11 mouse cellular contexts compared by ENCODE assay signal in the genomic region with DNA sequence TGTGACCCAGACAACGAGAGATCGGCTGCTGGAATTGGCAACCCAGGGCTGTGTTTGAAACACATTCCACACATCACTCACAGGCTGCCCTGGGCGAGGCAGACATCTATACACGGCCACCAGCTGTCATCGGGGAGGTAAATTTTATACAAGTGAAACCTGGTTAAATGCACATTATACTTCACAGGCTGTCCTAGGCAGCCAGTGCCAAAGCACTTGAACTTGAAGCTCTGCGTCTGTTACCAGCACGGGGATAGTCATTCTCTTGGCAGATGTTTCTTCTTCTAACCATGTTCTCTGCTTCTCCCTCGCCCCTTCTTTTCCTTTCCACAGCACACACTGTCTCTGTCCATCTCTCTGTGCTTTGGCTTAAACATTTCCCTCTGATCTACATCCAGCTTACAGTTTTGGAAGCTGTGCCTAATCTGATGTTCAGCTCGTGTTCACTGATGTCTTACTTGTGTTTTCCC. TPM values are rescaled to one million over a fixed set of nuclear protein-coding genes. Genes with fewer than 3 reads are reported as not detected.
DNase-seq lines count a peak whose midpoint lies in the region; ATAC-seq and TF ChIP-seq lines count a peak whose summit lies in the region.
"Had no signal": no experiment of that assay in that cellular context is flagged by ENCODE, and none has a peak within 500 bp of the region (broad histone marks: within the 10 kb centered on the region; RNA-seq: fewer than 3 reads in every experiment).

No protein-coding gene starts in this region.

- ATAC-seq in forebrain, postnatal 0 days = peak; percentile 56
- no peak for ATAC-seq in forebrain, embryonic 12.5 days (ENCODE audit: low FRiP score)
- ATAC-seq in intestine, embryonic 16.5 days = peak; percentile 23; the same call in 1 of the 2 replicates
- ATAC-seq in intestine, embryonic 15.5 days = no peak
- ATAC-seq in limb, embryonic 15.5 days (ENCODE audit: insufficient number of reproducible peaks, low FRiP score, low TSS enrichment, low read depth) = no peak; the same call in 1 of the 2 replicates
- peak; percentile 63; the same call in 1 of the 2 replicates for ATAC-seq in midbrain, embryonic 16.5 days

- no peak overlapping the region for H3K4me3 ChIP-seq in forebrain, postnatal 0 days (ENCODE audit: low read depth, low read length)
- H3K4me3 ChIP-seq in forebrain, embryonic 12.5 days (replicated peaks) = no peak overlapping the region
- no peak overlapping the region for H3K4me3 ChIP-seq in intestine, embryonic 16.5 days (ENCODE audit: low read length)
- H3K4me3 ChIP-seq in intestine, embryonic 15.5 days (replicated peaks) = no peak overlapping the region
- no peak overlapping the region for H3K4me3 ChIP-seq in limb, embryonic 15.5 days
- no peak overlapping the region for H3K4me3 ChIP-seq in midbrain, embryonic 16.5 days (ENCODE audit: low read depth, low read length)

- H3K27ac ChIP-seq in forebrain, postnatal 0 days (ENCODE audit: low read depth, low read length) = no peak overlapping the region
- no peak overlapping the region for H3K27ac ChIP-seq in forebrain, embryonic 12.5 days
- H3K27ac ChIP-seq in intestine, embryonic 16.5 days (ENCODE audit: low read length) = no peak overlapping the region
- no peak overlapping the region for H3K27ac ChIP-seq in intestine, embryonic 15.5 days
- H3K27ac ChIP-seq in limb, embryonic 15.5 days = peak overlapping the region; percentile 35; the same call in 1 of the 2 replicates
- no peak overlapping the region for H3K27ac ChIP-seq in midbrain, embryonic 16.5 days (ENCODE audit: low read length)

- no peak overlapping the region for H3K4me2 ChIP-seq in forebrain, postnatal 0 days (ENCODE audit: low read depth)
- no peak overlapping the region for H3K4me2 ChIP-seq in forebrain, embryonic 12.5 days
- no peak overlapping the region for H3K4me2 ChIP-seq in intestine, embryonic 16.5 days (ENCODE audit: low read depth, low read length)
- no peak overlapping the region for H3K4me2 ChIP-seq in intestine, embryonic 15.5 days (replicated peaks)
- no peak overlapping the region for H3K4me2 ChIP-seq in limb, embryonic 15.5 days
- H3K4me2 ChIP-seq in midbrain, embryonic 16.5 days (ENCODE audit: low read length) = peak overlapping the region; percentile 6; the same call in 1 of the 2 replicates

- H3K9me3 ChIP-seq in forebrain, postnatal 0 days (ENCODE audit: low read length) = no peaks in the 10 kb centered on the region
- H3K9me3 ChIP-seq in forebrain, embryonic 12.5 days = no peaks in the 10 kb centered on the region
- H3K9me3 ChIP-seq in intestine, embryonic 16.5 days (ENCODE audit: control insufficient read depth, low read length) = no peaks in the 10 kb centered on the region
- no peaks in the 10 kb centered on the region for H3K9me3 ChIP-seq in intestine, embryonic 15.5 days
- H3K9me3 ChIP-seq in limb, embryonic 15.5 days = no peaks in the 10 kb centered on the region
- no peaks in the 10 kb centered on the region for H3K9me3 ChIP-seq in midbrain, embryonic 16.5 days (replicated peaks; ENCODE audit: control insufficient read depth, low read length, poor library complexity, severe bottlenecking)

- DNase-seq in forebrain, postnatal 0 days = no peak
- DNase-seq in thymus, postnatal 36 days = no peak
- no peak for DNase-seq in left cerebral cortex, postnatal 36 days (ENCODE audit: low spot score in 2 of 2)
- DNase-seq: B cell, adult 2 months; cerebellum, adult 8-10 months; kidney, adult 18-20 months had no signal

- no peaks in the 10 kb centered on the region for H3K4me1 ChIP-seq in forebrain, postnatal 0 days (ENCODE audit: insufficient read depth)
- peaks cover 14% of the 10 kb centered on the region for H3K4me1 ChIP-seq in forebrain, embryonic 12.5 days
- H3K4me1 ChIP-seq in intestine, embryonic 16.5 days (ENCODE audit: control insufficient read depth, insufficient read depth, low read length) = 0 out of 2 replicates have a peak, but pooled peaks cover 5% of the 10 kb centered on the region
- H3K4me1 ChIP-seq in intestine, embryonic 15.5 days (replicated peaks) = peaks cover 14% of the 10 kb centered on the region; the same call in 1 of the 2 replicates
- peaks cover 10% of the 10 kb centered on the region; the same call in 1 of the 2 replicates for H3K4me1 ChIP-seq in limb, embryonic 15.5 days
- peaks cover 5% of the 10 kb centered on the region for H3K4me1 ChIP-seq in midbrain, embryonic 16.5 days (ENCODE audit: control insufficient read depth, insufficient read depth, low read length)

- TF ChIP-seq CTCF in forebrain, postnatal 0 days (IDR thresholded peaks at IDR 0.05; ENCODE audit: low read depth) = no peak

- H3K9ac ChIP-seq in forebrain, postnatal 0 days = no peak overlapping the region
- H3K9ac ChIP-seq in forebrain, embryonic 12.5 days = no peak overlapping the region
- no peak overlapping the region for H3K9ac ChIP-seq in intestine, embryonic 16.5 days (ENCODE audit: low read depth, low read length)
- no peak overlapping the region for H3K9ac ChIP-seq in intestine, embryonic 15.5 days
- no peak overlapping the region for H3K9ac ChIP-seq in limb, embryonic 15.5 days
- H3K9ac ChIP-seq in midbrain, embryonic 16.5 days (ENCODE audit: low read depth, low read length) = 0 out of 2 replicates have a peak overlapping the region, but pooled peaks have one; percentile 8

- 21% methylated on average over 9 of the region's 9 CpGs for WGBS in forebrain, postnatal 0 days
- 53% methylated on average over 9 of the region's 9 CpGs for WGBS in forebrain, embryonic 12.5 days
- 29% methylated on average over 9 of the region's 9 CpGs for WGBS in intestine, embryonic 16.5 days
- 35% methylated on average over 9 of the region's 9 CpGs for WGBS in intestine, embryonic 15.5 days
- 32% methylated on average over 9 of the region's 9 CpGs for WGBS in limb, embryonic 15.5 days
- 15% methylated on average over 9 of the region's 9 CpGs for WGBS in midbrain, embryonic 16.5 days

- intact Hi-C loops in left cerebral cortex, postnatal 36 days (cut with DNase I) = no loop called here

- H3K36me3 ChIP-seq in forebrain, postnatal 0 days (ENCODE audit: insufficient read depth) = no peaks in the 10 kb centered on the region
- H3K36me3 ChIP-seq in forebrain, embryonic 12.5 days (replicated peaks) = no peaks in the 10 kb centered on the region
- H3K36me3 ChIP-seq in intestine, embryonic 16.5 days (ENCODE audit: control insufficient read depth, insufficient read depth, low read length) = no peaks in the 10 kb centered on the region
- H3K36me3 ChIP-seq in intestine, embryonic 15.5 days = no peaks in the 10 kb centered on the region
- no peaks in the 10 kb centered on the region for H3K36me3 ChIP-seq in limb, embryonic 15.5 days
- H3K36me3 ChIP-seq in midbrain, embryonic 16.5 days (ENCODE audit: control insufficient read depth, insufficient read depth, low read length) = no peaks in the 10 kb centered on the region

- no peaks in the 10 kb centered on the region for H3K27me3 ChIP-seq in forebrain, postnatal 0 days (ENCODE audit: insufficient read depth, low read length)
- no peaks in the 10 kb centered on the region for H3K27me3 ChIP-seq in forebrain, embryonic 12.5 days
- no peaks in the 10 kb centered on the region for H3K27me3 ChIP-seq in intestine, embryonic 16.5 days (replicated peaks; ENCODE audit: control insufficient read depth, insufficient read depth, low read length)
- H3K27me3 ChIP-seq in intestine, embryonic 15.5 days (replicated peaks) = no peaks in the 10 kb centered on the region
- no peaks in the 10 kb centered on the region for H3K27me3 ChIP-seq in limb, embryonic 15.5 days
- no peaks in the 10 kb centered on the region for H3K27me3 ChIP-seq in midbrain, embryonic 16.5 days (ENCODE audit: control insufficient read depth, insufficient read depth, low read depth, low read length)

RNA-seq across cellular contexts. Expression of a gene that starts 48.6 kb away (rescaled TPM):
- 10.3 and 13.4 TPM in 2 replicates for total RNA-seq in forebrain, postnatal 0 days (2014; rRNA removed)
- polyA plus RNA-seq in forebrain, postnatal 0 days (2015; fragmentation: Nextera tagmentation; extraction: Ambion mirVana) = 12.4 and 13.8 TPM in 2 replicates
- 19.6 and 24.1 TPM in 2 replicates for polyA plus RNA-seq in forebrain, embryonic 12.5 days (2016; fragmentation: Nextera tagmentation; extraction: Ambion mirVana)
- polyA plus RNA-seq in intestine, embryonic 16.5 days (2015; fragmentation: Nextera tagmentation; extraction: Ambion mirVana) = 4.8 and 6.6 TPM in 2 replicates
- polyA plus RNA-seq in intestine, embryonic 15.5 days (2015; fragmentation: Nextera tagmentation; extraction: Ambion mirVana) = 8.2 and 8.5 TPM in 2 replicates
- polyA plus RNA-seq in limb, embryonic 15.5 days (2015; fragmentation: Nextera tagmentation; extraction: Ambion mirVana) = 9.8 and 10.4 TPM in 2 replicates
- 9.6 and 11.8 TPM in 2 replicates for polyA plus RNA-seq in midbrain, embryonic 16.5 days (2015; fragmentation: Nextera tagmentation; extraction: Ambion mirVana)
- 10 to 100 TPM; 45.2 to 52.4 TPM for total RNA-seq in left cerebral cortex, postnatal 36 days (2021)

Comparison
In these comparisons a context has a peak if more than half of its experiments do, and no peak if none do; other contexts are left out.
1. ATAC-seq: peak in forebrain, postnatal 0 days (single experiment), intestine, embryonic 16.5 days (single experiment) and midbrain, embryonic 16.5 days (single experiment); none in forebrain, embryonic 12.5 days (single experiment), intestine, embryonic 15.5 days (single experiment) and limb, embryonic 15.5 days (single experiment).